Mouse (Mus musculus) CH12.LX (cell line): ENCODE results near the gene Vps41.

ENCODE experiments used
- ETS1 ChIP-seq: conservative IDR thresholded peaks from 2 replicates; pipeline ENCODE4 v1.6.1; 2012; ENCODE audit warnings: low read depth, mild to moderate bottlenecking, inconsistent platforms, low read length, improper control_type of control experiment, moderate library complexity
- POLR2A ChIP-seq: IDR thresholded peaks from 2 replicates; pipeline ENCODE4 v1.6.1; 2011; ENCODE audit warnings: low read depth, mild to moderate bottlenecking, improper control_type of control experiment, low read length
- POLR2AphosphoS2 ChIP-seq: IDR thresholded peaks from 2 replicates; pipeline ENCODE4 v1.6.1; 2011; ENCODE audit warnings: low read depth, low read length, improper control_type of control experiment
- SIN3A ChIP-seq: IDR thresholded peaks from 2 replicates; pipeline ENCODE4 v1.6.1; 2012; ENCODE audit warnings: low read length, improper control_type of control experiment, inconsistent platforms

GRCm38 (mm10) chr13:18730666-18731065, 13.6 kb downstream of the Vps41 start:
- TF ChIP-seq ETS1 (no peak), POLR2AphosphoS2 (no peak), POLR2A (no peak), SIN3A (no peak)
